Mouse (Mus musculus) gastrocnemius, postnatal 25 days (tissue): Measurements from ENCODE around the gene Paqr4. TPM values are rescaled to one million over a fixed set of nuclear protein-coding genes. Genes with fewer than 3 reads are reported as not detected.
A peak's percentile ranks its signal among the peaks of the same experiment; 100 is the strongest.

Experiments
- DNase-seq: peaks from one replicate; pipeline ENCODE4 v3.0.0; 2022
- total RNA-seq, 2 experiments: library from RNA; stranded (reverse); gene quantifications; 1 replicate in 1 of 2; 2 replicates in 1 of 2; pipeline ENCODE4 v1.2.3; 2021

Gene Paqr4
- total RNA-seq, 2 experiments from 2014 or later = 4.4 to 5.2 TPM

DNA sequence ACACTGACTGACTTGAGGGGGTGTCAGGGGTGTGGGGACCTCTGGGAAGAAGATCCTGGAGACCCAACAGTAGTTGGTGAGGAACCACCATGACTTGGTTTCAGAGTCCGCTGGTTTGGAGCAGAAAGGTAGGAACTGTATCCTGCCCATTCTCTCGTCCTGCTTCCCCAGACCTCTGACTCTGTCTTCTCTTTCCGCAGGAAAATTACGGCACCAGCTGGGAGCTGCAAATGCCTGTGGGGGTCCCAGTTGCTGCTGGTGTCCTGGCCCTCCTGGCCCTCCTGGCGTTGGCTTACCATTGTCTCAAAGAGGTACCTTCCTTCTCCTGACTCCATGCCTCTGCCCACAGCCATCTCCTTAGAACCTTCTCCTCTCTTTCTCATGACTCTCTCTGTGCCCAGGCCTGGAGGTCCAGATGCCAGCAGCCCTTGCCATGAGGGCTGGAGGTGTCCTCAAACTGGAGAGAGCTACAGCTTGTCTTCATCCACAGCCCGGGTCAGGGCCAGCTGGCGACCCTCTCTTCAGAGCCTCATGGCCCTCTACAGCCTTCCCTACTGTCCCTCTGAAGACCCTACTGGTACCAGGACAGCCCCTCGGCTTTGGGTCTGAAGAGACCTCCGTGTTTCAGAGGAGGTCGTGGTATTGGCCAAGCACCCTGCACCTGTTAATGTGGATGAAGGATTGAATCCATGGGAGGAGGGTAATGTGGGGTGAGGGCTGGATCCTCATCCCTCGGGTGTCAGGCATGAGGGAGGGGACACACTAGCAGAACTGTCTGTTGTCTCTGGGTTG is 8.9 kb upstream of the Paqr4 start:
- no peak for DNase-seq

DNA sequence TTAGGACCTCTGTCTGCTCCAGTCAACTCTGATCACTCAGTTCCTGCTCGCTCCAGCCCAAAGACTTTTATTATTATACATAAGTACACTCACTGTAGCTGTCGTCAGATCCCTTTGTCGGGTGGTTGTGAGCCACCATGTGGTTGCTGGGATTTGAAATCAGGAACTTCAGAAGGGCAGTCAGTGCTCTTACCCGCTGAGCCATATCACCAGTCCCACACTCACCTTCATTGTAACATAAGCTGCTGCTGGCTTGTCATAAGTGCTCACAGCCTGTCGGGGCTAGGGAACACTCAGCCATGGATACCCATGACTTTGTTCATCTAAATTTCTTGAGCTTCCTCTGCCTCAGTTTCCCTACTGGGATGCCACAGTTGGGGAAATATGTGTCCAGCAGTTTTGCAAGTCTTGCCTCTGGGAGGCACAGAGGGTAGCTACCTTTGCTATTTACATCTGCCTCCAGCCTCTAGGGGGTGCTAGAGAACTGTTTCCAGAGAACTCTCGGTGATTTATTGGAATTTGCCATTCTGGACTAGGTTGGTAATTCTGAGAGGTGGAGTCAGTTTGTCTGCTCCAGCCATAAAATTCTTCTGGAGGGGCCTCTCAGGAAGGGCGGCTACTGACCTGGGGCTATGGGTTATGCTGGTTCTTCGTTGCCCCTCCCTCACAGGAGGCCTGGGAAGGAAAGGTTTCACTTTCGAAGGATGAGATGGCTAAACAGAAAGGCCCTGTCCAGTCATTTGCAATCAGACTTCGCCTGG is 8.1 kb upstream of the Paqr4 start:
- peak; percentile 47 for DNase-seq

DNA sequence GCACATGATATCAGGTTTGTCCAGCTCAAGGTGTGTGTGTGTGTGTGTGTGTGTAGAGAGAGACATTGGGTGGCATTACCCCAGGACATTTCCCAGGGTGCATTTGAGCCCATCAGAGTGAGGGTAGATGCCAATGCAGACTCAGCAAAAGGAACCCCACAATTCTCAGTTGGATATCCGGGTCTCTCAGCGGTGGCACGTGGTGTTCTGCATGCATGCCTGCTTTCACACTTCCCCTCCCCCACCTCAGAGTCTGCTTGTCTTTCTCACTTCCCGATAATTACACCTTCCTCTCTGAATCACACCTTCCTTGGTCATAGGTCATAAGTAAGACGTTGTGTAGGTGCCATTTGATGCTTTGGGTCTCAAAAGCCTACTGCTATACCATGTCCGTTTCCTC is 7.4 kb upstream of the Paqr4 start:
- DNase-seq = no peak

DNA sequence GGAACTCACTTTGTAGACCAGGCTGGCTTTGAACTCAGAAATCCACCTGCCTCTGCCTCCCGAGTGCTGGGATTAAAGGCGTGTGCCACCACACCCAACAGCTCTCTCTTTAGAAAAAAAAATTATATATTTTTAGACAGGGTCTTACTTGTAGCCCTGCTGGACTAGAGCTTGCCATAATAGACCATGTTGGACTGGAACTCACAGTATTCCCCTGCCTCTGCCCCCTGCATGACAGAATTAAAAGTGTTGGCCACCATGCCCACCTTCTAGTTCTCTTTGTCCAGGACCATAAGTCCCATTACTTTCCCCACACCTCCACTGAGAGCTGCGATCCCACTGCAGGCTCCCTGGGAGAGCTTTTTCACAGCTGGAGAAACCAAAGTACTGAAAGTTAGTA is 6.8 kb upstream of the Paqr4 start:
- no peak for DNase-seq

DNA sequence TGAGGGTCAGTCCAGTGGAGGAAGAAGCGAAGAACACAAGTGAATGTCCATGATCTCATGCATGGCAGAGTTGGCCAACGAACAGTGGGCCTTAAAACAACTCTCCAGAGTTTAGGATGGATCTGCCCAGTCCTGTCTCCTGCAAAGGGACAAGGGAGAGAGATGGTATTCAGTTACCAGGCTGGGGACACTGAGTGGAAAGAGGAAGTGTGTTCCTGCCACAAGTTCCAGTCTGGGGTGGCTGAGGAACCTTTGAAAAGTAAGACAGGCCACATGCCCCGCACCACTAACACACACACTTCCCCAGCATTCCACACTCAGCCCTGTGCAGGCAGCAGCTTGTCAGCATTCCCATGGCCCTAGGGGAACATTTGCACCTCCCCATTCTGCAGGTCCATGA is 6.1 kb upstream of the Paqr4 start:
- no peak for DNase-seq

DNA sequence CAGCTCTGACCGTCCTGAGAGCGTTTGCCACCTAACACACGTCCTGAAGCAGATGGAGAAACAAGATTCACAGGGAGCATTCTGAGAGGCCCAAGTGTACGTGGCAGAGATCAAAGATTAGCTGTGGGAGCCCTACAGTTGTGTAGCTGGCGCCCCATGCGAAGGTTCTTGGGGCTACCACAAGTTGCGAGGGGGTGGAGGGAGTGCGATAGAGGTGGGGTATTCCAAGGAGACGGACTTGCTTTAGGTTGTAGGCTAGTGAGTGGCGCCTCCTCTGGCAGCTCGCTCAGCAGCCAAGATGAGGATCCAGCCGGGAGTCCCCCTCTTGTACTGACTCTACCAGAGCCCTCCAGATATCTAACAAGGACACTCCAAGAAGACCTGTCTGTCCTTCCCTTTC is 5.6 kb upstream of the Paqr4 start:
- DNase-seq = no peak

DNA sequence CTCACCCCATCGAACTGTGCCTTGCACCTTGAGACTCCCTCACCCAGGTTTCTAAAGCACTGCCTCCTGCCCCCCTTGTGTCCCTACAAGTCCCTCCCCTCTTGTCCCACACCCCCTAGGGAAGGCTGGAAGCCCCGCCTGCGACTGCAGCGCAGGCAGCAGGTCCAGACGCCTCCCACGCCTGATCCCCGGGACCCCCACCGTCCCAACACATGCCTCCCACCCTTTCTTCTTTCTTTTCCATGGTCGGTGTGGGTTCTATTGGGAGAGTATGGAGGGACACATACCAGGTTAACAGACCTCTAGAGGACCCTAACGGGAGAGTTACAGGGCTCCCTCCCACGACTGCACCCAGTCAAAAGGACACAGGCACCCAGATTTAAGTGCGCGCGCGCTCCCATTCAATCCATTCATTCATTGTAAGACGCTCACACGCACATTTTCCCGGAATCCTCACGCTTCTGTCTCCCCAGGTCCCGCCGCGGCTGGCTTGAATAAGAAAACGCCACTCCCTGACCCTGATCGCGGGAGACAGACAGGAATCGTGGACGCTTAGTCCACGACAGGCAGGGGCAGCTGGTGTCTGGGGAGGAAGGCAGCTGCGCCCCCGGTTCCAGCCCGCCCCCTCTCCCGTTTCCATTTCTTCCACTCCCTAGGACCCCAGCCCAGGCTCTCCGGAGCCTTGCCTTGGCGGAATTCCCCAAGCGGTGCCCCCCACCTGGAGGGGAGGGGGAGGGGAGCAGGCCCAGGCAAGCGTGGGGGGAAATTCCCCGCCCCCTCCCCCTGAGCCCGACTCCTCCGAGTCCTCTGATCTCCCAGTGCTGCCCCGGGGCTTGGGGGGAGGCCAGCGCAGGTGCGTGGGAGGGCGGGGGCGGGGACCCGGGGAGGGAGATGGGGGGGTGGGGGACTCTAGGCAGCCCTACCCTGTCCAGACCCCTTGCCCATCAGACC is 4.9 kb upstream of the Paqr4 start, which contains the start of gene Kremen2:
Gene Kremen2, minus strand, starts transcription at position 533 of the 951 bp plus-strand sequence.
- DNase-seq = no peak

DNA sequence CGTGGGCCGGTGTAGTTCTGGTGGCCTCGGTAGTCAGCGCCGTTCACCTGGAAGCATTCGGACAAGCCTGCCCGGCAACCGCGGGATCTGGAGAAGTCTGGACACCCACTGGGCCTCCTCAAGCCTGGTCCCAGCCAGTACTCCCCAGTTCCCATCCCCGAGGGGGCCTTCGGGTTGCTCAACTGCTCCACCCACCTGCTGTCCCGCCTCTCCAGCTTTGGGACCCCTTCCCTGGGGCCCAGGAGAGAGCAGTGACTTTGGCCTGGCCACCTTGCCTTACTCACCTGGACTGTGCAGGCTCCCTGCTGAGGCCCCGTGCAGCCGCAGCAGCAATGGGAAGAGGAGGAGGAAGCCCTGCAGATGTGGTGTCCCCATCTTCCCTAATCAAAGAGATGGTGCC is 4.0 kb upstream of the Paqr4 start:
- DNase-seq = no peak

DNA sequence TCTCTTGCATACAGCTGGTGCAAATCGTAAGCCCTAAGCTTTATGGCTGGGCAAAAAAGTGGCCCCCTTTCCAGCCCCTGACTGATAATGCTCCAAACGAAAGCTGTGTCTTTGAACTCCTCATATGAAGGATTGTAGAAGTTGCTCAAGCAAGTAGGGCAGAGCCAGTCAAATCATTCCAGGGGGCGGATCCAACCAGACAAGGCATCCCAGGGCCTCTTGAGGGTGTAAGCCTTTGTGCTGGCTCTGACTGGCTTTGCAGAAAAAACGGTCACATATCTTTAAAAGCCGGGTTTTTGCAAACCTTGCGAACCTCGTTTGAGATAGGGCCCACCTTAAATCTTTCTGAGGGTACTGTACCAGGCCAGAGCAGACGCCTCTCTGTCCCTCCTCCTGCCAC is 3.4 kb upstream of the Paqr4 start:
- no peak for DNase-seq

DNA sequence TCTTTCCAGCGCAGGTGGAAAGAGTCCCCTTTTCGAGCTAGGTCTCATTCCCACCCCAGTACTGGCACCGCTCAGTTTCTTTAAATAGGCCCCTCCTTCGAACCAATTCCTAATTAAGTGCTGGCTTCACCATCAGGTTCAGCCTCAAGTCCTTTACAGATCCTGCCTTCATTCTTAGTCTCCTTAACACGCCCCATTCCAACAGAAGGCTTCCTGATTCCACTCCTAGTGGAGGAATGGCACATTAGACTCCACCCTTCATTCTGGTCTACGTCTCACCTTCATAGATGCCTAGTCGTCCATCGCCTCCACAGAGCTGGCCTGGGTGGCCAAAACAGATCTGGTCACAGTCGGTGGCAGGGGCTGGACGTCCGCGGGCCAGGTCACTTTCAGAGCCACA is 2.3 kb upstream of the Paqr4 start:
- DNase-seq = no peak

DNA sequence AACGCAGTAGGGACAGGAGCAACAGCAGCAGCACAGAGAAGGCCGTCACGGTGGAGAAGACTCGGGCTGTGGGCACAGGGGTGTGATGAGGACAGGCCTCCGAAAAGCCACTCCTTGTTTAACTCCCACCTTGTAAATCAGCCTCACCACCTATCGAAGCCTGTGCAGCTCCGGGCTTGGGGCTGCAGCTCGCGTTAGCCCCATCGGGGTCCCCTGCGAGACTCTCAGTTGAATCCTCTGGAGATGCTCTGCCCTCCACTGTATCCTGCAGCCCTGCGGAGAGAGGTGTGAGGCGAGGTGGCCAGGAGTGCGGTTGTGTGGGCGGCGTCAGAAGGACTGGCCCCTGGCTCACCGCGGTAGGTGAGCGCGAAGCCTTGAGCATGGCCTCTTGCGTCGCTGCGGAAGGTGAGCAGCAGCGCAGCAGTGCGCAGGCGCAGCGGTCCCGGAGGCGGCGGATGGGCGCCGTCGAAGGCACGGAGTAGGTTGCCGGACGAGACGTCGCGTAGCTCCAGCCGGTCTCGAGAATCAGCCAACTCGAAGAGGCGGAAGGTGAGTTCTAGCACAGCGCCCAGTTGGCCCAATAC is 1.6 kb upstream of the Paqr4 start:
- DNase-seq = no peak

DNA sequence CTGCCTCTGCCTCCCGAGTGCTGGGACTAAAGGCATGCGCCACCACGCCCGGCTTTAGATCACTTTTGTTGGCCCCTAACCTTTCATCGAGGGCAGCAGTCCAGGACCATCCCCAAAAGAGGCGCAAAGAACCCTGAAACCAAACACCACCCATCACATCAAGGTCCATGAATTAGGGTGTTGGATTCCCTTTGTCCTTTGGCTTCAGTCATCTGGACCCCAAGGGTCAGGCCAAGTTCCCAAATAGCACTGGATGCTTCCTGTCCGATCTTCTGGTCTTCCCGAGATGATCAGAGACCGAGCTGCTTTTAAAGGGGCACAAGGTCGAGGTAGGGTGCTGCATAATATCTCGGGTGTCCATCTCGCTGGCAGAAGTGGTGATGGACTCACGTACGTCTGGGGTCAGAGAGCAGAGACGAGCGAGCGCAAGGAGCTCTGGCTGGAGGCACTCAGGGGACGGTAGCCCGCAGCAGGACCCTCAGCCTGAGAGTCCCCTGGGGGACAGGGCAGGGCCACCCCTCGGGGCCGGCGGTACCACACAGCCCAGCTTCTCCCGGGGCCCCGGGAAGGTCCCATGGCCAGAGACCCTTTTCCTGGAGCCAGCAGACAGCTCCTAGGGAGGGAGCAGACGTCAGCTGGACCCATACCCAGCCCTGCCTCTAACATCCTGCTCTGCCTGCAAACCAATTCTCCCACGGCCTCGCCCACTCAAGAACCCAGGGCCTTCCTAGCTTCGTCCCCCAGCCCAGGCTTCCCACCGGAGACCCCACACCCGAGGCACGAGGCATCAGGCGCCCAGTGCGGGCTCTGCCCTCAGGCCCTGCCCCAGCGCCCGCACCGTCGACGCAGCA is 917 bp upstream of the Paqr4 start:
- no peak for DNase-seq

DNA sequence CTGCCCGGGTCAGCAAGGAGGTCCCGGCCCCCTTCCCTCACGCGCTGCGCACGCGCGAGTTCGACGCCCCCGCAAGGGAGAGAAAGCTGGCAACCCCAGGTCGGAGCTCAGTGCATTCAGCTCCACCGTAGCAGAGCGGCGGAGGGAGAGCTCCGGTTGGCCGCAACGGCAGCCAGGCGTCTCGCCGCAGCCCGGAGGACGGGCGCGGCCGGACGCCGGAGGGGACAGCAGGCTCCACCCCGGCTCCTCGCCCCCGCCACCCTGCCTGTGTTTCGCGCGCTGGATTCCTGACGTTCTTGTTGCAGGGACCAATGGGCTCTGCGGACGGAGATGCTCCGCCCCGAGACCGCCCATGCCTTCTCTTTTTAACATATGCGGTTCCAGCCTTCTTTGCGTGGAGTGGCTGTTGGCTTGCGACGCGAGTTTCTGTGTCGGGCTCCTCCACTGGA is 507 bp downstream of the Paqr4 start:
- DNase-seq = peak; percentile 90

DNA sequence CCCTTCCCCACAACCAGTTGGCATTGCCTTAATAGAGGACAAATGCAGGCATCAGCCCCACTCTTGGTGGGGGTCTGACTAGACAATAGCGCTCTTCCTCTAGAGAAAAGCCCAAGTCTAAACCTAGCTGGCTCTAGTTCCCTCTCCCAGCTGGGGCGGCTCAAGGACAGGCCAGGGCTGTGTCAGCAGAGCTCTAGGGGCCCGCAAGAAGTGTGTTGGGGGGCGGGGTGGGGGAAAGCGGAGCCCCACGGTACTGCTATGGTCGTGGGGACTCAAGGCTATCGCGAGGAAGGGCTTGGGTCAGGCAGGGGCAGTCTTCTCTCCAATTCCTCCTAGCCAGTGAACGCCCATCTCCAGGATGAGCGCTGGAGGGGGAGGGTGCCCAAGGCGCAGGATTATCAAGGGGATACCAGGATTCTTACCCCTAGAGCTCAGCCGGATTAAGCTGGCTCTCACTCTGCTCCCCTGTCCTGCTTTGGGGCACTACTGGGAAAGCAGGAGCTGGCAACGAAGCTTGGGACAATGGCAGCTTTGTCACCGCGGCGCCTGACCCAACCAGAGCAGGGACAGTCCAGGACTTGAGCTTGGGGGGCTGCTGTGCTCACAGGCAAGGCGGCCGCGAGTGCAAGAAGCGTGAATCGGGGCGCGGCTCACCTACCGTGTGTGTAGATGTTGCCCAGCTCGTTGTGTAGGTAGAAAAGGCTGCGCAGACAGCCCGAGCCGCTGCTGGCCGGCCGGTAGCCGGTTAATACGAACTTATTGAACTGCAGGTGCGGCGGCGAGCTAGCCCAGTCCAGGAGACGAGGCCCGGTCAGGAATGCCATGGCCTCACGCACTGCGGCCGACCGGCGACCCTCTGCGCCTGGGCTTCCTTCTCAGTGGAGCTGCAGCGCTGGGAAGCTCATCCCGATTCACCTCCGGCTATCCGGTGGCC is 1.2 kb downstream of the Paqr4 start:
- DNase-seq = no peak

DNA sequence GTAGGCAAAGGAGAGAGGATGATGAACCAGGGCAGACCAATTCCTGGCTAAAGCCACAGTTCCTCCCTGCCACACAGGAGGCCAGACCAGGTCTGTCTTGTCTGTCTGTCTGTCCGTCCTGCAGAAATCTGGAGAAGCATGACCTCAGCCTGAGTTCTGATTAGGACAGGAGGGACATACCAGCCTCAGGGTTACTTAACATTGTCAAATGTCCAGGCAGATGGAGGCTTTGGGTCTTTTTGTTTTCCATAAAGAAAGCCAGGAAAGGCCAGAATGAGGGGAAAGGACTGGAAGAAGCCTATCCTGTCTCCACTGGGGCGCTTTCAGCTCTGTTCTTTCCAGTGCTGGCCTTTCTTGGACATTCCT is 1.8 kb downstream of the Paqr4 start:
- DNase-seq = no peak

DNA sequence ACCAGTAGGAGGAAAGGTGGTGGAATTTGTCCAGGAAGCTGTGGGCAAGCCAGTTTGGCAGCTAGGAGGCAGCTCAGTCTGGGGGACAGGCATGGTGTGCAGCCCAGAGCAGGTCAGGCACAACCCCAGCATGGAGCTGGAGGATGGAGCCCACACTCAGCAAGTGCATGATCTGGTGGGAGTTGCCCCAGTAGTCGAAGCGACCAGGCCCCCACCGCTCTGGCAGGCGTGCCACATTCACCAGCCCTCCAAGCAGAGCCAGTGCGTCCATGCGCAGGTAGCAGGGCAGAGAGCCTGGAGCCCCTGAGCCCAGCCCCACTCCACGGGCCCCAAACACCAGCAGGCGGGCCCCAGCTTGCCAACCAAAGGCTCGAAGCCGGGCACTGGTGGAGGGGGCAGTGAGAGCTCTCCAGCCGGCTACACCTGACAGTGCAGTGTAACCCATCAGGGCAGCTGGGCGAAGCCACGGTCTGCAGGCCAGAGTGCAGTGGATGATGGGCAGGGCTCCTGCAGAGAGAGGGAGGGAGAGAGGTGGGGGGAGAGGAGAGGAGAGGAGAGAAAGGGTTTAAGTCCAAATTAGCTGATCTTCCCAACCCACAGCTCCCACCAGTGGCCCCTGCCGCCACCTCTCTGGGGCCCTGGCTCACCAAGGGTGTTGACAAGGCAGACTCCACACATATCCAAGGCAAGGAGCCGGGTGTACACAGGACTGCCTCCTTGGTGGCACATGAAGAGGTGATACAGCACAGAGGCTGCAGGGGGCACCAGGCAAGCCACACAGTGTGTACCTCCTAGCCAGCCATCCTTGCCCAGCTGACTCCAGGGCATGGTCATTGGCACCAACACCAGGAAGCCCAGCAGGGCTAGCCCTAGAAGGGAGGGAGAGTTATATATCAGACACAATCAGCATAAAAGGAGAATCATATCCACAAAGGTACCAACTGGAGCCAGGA is 2.9 kb downstream of the Paqr4 start:
- no peak for DNase-seq

DNA sequence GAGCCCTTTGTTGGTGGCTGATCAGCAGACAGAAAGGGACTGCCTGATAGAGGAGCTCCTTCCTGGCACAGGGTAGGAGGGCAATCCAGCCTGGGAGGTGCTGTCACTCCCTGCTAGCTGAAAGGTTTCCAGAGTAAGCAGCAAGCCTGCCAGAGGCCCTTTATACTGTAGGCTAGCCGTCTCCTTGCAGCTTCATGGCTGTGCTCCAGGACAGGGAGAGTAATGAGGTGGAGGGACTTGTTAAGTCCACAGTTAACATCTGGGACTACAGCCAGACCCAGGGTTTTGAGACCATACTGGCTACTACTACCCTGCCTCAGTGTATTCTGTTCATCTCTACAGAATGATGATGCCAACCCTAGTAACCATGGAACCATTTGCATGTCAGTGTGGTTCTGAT is 6.3 kb downstream of the Paqr4 start:
- no peak for DNase-seq

DNA sequence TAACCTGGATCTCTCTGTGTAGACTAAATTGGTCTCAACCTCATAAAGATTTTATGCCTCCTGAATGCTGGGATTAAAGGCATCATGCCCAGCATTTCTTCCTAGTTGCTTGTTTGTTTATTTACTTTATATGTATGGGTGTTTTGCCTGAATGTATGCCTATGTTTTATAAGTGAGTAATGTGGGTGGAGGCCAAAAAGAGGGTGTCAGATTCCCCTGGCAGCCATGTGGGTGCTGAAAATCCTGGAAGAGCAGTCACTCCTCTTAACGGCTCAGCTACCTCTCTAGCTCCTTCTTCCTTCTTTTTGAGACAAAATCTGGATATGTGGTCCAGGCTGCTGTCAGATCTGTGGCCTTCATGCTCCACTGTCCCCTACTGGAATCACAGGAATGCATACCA is 10.2 kb downstream of the Paqr4 start:
- no peak for DNase-seq

DNA sequence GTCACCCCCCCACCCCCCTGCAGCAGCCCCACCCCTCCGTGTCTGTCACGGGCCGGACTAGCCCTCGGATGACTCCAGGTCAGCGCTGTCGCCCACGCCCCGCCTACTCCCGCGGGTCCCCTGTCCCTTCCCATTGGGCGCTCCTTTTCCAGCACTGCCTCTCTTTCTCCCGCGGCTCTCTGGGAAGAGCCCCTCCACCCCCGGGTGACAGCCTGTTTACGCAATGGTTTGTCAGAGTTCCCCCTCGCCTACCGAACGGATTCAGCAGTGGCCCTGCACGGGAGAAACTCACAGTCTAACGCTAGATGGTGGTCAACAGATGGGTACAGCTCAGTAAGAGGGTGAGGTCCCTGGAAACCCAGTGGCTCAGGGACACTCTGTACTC is 13.9 kb downstream of the Paqr4 start:
- DNase-seq = peak; percentile 88
